Mouse (Mus musculus) MEL (cell line): ENCODE measurements around the gene Oxsr1.

Experiments used
- CTCF ChIP-seq, 3 experiments: IDR thresholded peaks in 2 of 3; conservative IDR thresholded peaks in 1 of 3; 2 replicates each; pipeline ENCODE4 v1.5.1; 2011 to 2012; ENCODE audit warnings: low read length in 3 of 3, low read depth in 2 of 3, mild to moderate bottlenecking in 2 of 3, improper control_type of control experiment in 1 of 3, inconsistent platforms in 1 of 3, mixed read lengths in 1 of 3, moderate library complexity in 1 of 3; ENCODE audit not compliant: control insufficient read depth in 1 of 3, insufficient read depth in 1 of 3, poor library complexity in 1 of 3, severe bottlenecking in 1 of 3
- GABPA ChIP-seq: IDR thresholded peaks from 2 replicates; pipeline ENCODE4 v1.6.1; 2012; ENCODE audit warnings: low read depth, mild to moderate bottlenecking, inconsistent platforms, low read length, improper control_type of control experiment, moderate library complexity
- GATA1 ChIP-seq: IDR thresholded peaks from 2 replicates; pipeline ENCODE4 v1.6.1; 2011; ENCODE audit warnings: low read depth, low read length, improper control_type of control experiment
- KAT2A ChIP-seq: conservative IDR thresholded peaks from 2 replicates; pipeline ENCODE4 v1.6.1; 2012; ENCODE audit warnings: low read depth, low read length, improper control_type of control experiment, inconsistent platforms
- MAX ChIP-seq: IDR thresholded peaks from 2 replicates; pipeline ENCODE4 v1.6.1; 2011; ENCODE audit warnings: low read length, improper control_type of control experiment
- MAZ ChIP-seq: IDR thresholded peaks from 2 replicates; pipeline ENCODE4 v1.6.1; 2012; ENCODE audit warnings: low read depth, mild to moderate bottlenecking, inconsistent platforms, low read length, improper control_type of control experiment
- POLR2A ChIP-seq, 2 experiments: IDR thresholded peaks; 2 replicates each; pipeline ENCODE4 v1.6.1; 2011 to 2012; ENCODE audit warnings: low read length in 2 of 2, mild to moderate bottlenecking in 2 of 2, control low read depth in 1 of 2, improper control_type of control experiment in 1 of 2, low read depth in 1 of 2, moderate library complexity in 1 of 2; ENCODE audit not compliant: control insufficient read depth in 1 of 2, insufficient read depth in 1 of 2, poor library complexity in 1 of 2
- SIN3A ChIP-seq: IDR thresholded peaks from 2 replicates; pipeline ENCODE4 v1.6.1; 2012; ENCODE audit warnings: low read length, improper control_type of control experiment, inconsistent platforms
- SMC3 ChIP-seq: IDR thresholded peaks from 2 replicates; pipeline ENCODE4 v1.6.1; 2011; ENCODE audit warnings: low read depth, low read length, improper control_type of control experiment
- TAL1 ChIP-seq: IDR thresholded peaks from 2 replicates; pipeline ENCODE4 v1.6.1; 2012; ENCODE audit warnings: mild to moderate bottlenecking, inconsistent platforms, low read length, moderate library complexity, mixed read lengths
- TBP ChIP-seq: IDR thresholded peaks from 2 replicates; pipeline ENCODE4 v1.8.0; 2011; ENCODE audit warnings: low read depth, low read length, improper control_type of control experiment
- USF1 ChIP-seq: IDR thresholded peaks from 2 replicates; pipeline ENCODE4 v1.6.1; 2014; ENCODE audit warnings: low read depth, mild to moderate bottlenecking, inconsistent platforms, low read length, improper control_type of control experiment, moderate library complexity
- USF2 ChIP-seq, 2 experiments: IDR thresholded peaks; 2 replicates each; pipeline ENCODE4 v1.6.1; 2011 to 2012; ENCODE audit warnings: improper control_type of control experiment in 2 of 2, low read length in 2 of 2, borderline replicate concordance in 1 of 2, inconsistent platforms in 1 of 2, low read depth in 1 of 2, mild to moderate bottlenecking in 1 of 2; ENCODE audit not compliant: insufficient read depth in 1 of 2
- ZC3H11A ChIP-seq: IDR thresholded peaks from 2 replicates; pipeline ENCODE4 v1.6.1; 2012; ENCODE audit warnings: low read depth, mild to moderate bottlenecking, inconsistent platforms, low read length, improper control_type of control experiment

GRCm38 (mm10) chr9:119290791-119291190 lies 31.4 kb downstream of the Oxsr1 start:
- TF ChIP-seq CTCF (IDR thresholded peaks at IDR 0.05 in 2 of 3, conservative IDR thresholded peaks at IDR 0.05 in 1 of 3; ENCODE audit: control insufficient read depth in 1 of 3, insufficient read depth in 1 of 3, low read depth in 2 of 3, low read length in 3 of 3, poor library complexity in 1 of 3, severe bottlenecking in 1 of 3) = no peak
- no peak for TF ChIP-seq GABPA
- TF ChIP-seq SMC3 = no peak
- TF ChIP-seq SIN3A = no peak
- TF ChIP-seq TAL1 = no peak
- no peak for TF ChIP-seq POLR2A (IDR thresholded peaks at IDR 0.05; ENCODE audit: control insufficient read depth in 1 of 2, insufficient read depth in 1 of 2, low read depth in 1 of 2, low read length in 2 of 2, poor library complexity in 1 of 2)
- TF ChIP-seq USF1 = no peak
- no peak for TF ChIP-seq MAX
- TF ChIP-seq MAZ = no peak
- TF ChIP-seq KAT2A = no peak
- TF ChIP-seq USF2 (IDR thresholded peaks at IDR 0.05; ENCODE audit: borderline replicate concordance in 1 of 2, insufficient read depth in 1 of 2, low read depth in 1 of 2, low read length in 2 of 2) = no peak
- no peak for TF ChIP-seq TBP
- no peak for TF ChIP-seq GATA1
- TF ChIP-seq ZC3H11A = no peak
